Mouse (Mus musculus) hindbrain, embryonic 11.5 days (tissue): ENCODE results near the gene Aacs. TPM values are rescaled to one million over a fixed set of nuclear protein-coding genes. Genes with fewer than 3 reads are reported as not detected.
A peak's percentile ranks its signal among the peaks of the same experiment; 100 is the strongest.
"Not testable (repeated sequence)": the region's sequence is repeated elsewhere in the genome, so short reads cannot be mapped to it uniquely, and the experiment has no call there.

Source experiments
- ATAC-seq: fragments of 200-750 bp; cut with Nextera tagmentation; 2 replicates; pipeline ENCODE4 v1.8.0; 2017; ENCODE audit warnings: mild to moderate bottlenecking, moderate TSS enrichment, moderate library complexity; ENCODE audit not compliant: low FRiP score
- DNase-seq: peaks from one replicate; pipeline ENCODE4 v3.0.0-alpha.2; 2015; ENCODE audit warnings: low spot score
- H3K27ac ChIP-seq: fragments of 300-500 bp; sonication (generic); 2 replicates; pipeline ENCODE4 v1.5.1; 2014; ENCODE audit warnings: mild to moderate bottlenecking, low read depth, low read length
- H3K27me3 ChIP-seq: fragments of 300-500 bp; sonication (generic); 2 replicates; pipeline ENCODE4 v1.6.1; 2014; ENCODE audit warnings: mild to moderate bottlenecking, low read length, moderate library complexity, mixed read lengths; ENCODE audit not compliant: control insufficient read depth, insufficient read depth
- H3K36me3 ChIP-seq: fragments of 300-500 bp; sonication (generic); 2 replicates; pipeline ENCODE4 v1.6.1; 2014; ENCODE audit warnings: mild to moderate bottlenecking, low read length, moderate library complexity, mixed read lengths; ENCODE audit not compliant: control insufficient read depth, insufficient read depth
- H3K4me1 ChIP-seq: fragments of 300-500 bp; sonication (generic); replicated peaks from 2 replicates; pipeline ENCODE4 v1.6.1; 2014; ENCODE audit warnings: low read length, mixed read lengths; ENCODE audit not compliant: control insufficient read depth, insufficient read depth
- H3K4me2 ChIP-seq: fragments of 300-500 bp; sonication (generic); replicated peaks from 2 replicates; pipeline ENCODE4 v1.6.1; 2014; ENCODE audit warnings: mild to moderate bottlenecking, low read depth, low read length
- H3K4me3 ChIP-seq: fragments of 300-500 bp; sonication (generic); 2 replicates; pipeline ENCODE4 v1.5.1; 2014; ENCODE audit warnings: low read depth, low read length
- H3K9ac ChIP-seq: fragments of 300-500 bp; sonication (generic); 2 replicates; pipeline ENCODE4 v1.6.1; 2014; ENCODE audit warnings: low read depth, low read length
- H3K9me3 ChIP-seq: fragments of 300-500 bp; sonication (generic); 2 replicates; pipeline ENCODE4 v1.6.1; 2016; ENCODE audit warnings: low read length; ENCODE audit not compliant: control insufficient read depth
- WGBS: fragments of 180-500 bp; shearing (Covaris S2); extraction: QIAGEN DNeasy Blood & Tissue Kit; methylation state at CpG from one replicate; pipeline ENCODE4 v1.1.7; 2014; 5-methylcytosine and 5-hydroxymethylcytosine counted together
- polyA plus RNA-seq: library from polyadenylated mRNA; unstranded; fragments of >200 nt; fragmentation: Nextera tagmentation; extraction: Ambion mirVana; gene quantifications from 2 replicates; pipeline ENCODE4 v1.2.1, GENCODE M21; 2014

The Aacs gene
- polyA plus RNA-seq, 1 experiment from 2014 or later: 48.6 TPM

DNA sequence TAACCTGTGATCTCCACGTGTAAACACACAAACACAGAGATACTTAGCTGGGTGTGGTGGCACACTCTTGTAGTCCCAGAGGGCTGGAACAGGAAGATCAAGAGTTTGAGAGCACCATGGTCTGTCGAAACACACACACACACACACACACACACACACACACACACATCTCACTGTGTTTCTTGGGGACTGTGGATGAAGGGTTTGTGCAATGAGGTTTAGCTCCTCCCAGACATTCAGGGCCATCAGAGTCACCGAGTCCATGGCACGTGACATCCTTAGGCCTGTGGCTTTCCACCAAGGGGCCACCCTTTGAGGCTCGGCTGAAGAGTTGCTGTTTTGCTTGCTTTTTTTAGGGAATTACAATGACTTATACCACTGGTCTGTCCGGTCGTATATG lies 6.9 kb downstream of the Aacs start:
- DNase-seq: no peak
- no peak overlapping the region for H3K4me2 ChIP-seq

DNA sequence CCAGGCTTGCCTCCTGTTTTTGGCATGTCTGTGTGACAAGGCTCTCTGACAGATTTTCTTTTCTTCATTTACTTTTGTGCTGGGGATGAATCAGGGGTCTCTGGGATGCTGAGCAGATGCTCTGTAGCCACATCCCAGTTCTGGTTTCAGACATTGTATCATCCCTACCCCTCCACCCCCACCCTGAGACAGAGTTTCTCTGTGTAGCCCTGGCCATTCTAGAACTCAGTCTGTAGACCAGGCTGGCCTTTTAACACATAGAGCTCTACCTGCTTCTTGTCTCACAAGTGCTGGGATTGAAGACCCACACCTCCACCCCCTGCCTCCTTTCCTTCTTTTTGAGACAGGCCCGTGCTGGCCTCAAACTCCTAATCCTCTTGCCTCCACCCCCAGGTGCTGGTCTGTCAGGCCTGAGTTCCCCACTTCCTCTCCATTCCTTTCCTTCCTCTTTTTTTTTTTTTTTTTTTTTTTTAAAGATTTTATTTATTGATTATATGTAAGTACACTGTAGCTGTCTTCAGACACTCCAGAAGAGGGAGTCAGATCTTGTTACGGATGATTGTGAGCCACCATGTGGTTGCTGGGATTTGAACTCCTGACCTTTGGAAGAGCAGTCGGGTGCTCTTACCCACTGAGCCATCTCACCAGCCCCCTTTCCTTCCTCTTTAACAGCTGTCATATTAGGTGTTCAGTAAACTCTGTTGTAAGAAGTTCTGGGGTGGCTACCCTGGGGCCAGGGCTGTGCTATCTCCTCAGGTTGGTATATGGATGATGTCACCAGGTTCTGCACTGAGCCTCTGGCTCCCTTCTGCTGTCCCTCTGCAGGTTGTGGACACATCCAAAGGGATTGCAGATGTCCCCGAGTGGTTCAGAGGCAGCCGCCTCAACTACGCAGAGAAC lies 8.3 kb downstream of the Aacs start:
- no peak overlapping the region for H3K4me2 ChIP-seq
- H3K27me3 ChIP-seq: no peaks in the 10 kb centered on the region
- no peak overlapping the region for H3K4me3 ChIP-seq
- H3K27ac ChIP-seq: no peak overlapping the region
- no peak overlapping the region for H3K9ac ChIP-seq
- H3K4me1 ChIP-seq: peaks cover 2% of the 10 kb centered on the region; the same call in 1 of the 2 replicates
- no peak for ATAC-seq
- WGBS: 85% methylated on average over 5 of the region's 6 CpGs
- H3K9me3 ChIP-seq: no peaks in the 10 kb centered on the region
- H3K36me3 ChIP-seq: 0 out of 2 replicates have a peak, but pooled peaks cover 5% of the 10 kb centered on the region
- no peak for DNase-seq

More for the DNA sequence above, 6.9 kb downstream of the Aacs start:
- no peaks in the 10 kb centered on the region for H3K27me3 ChIP-seq
- 94% methylated on average over 7 of the region's 7 CpGs for WGBS
- no peaks in the 10 kb centered on the region for H3K9me3 ChIP-seq
- no peak overlapping the region for H3K27ac ChIP-seq
- H3K4me1 ChIP-seq: no peaks in the 10 kb centered on the region; the same call in 1 of the 2 replicates
- 0 out of 2 replicates have a peak, but pooled peaks cover 2% of the 10 kb centered on the region for H3K36me3 ChIP-seq
- H3K9ac ChIP-seq: no peak overlapping the region
- no peak for ATAC-seq
- H3K4me3 ChIP-seq: no peak overlapping the region

DNA sequence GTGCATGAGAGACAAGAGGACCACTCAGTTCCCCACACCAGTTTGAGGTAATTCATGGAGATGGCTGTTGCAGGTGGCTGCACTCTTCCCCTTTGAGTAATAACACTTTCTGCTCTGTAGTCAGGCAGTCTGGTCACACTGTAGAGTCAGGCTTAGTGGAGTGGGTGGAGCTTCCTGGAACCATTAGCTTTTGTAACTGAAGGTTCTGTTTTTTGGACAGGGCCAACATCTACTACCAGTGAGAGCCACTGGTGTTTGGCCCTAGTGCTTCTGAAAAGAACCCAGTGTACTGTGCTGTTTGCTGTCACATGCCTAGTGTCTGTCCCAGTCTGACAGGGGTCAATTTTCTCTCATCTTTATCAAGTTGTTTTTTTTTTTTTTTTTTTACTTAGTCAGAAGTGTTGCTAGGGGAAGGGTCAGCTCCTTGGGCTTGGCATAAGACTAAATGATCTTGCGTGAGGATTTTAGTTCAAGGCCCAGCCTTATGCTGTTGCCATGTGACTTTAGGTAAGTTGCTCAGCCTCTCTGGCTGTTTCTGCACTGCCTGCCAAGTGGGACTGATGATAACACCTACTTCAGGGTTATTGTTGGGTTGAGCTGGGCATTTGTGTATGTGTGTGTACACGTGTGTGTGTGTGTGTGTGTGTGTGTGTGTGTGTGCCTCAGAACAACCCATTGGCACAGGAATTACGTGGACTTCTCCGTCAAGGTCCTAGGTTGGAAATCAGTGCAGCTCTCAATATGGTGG lies 9.6 kb downstream of the Aacs start:
- Histone ChIP-seq H3K4me2 (no peak overlapping the region), H3K9ac (no peak overlapping the region), H3K9me3 (no peaks in the 10 kb centered on the region), H3K27me3 (no peaks in the 10 kb centered on the region), H3K36me3 (0 out of 2 replicates have a peak, but pooled peaks cover 8% of the 10 kb centered on the region), H3K27ac (no peak overlapping the region), H3K4me1 (peaks cover 2% of the 10 kb centered on the region; the same call in 1 of the 2 replicates), H3K4me3 (no peak overlapping the region)
- WGBS: 94% methylated on average over 4 of the region's 4 CpGs
- DNase-seq: no peak
- ATAC-seq: no peak

DNA sequence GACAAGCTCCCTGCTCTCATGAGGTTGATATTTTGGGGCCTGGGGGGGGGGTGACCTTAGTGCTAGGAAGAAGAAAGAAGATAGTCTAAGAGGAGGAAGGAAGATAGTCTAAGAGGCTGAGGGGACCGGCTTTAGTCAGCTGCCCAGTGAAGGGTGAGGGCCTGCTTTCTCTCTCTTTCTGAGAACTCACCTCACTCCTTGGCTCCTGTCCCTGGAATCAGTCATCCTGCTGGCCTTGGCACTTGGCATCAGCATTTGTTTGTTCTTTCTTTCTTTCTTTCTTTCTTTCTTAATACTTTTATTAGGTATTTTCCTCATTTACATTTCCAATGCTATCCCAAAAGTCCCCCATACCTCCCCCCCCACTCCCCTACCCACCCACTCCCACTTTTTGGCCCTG lies 10.5 kb downstream of the Aacs start:
- no peak overlapping the region for H3K9ac ChIP-seq
- no peak overlapping the region for H3K4me2 ChIP-seq
- 0 out of 2 replicates have a peak, but pooled peaks cover 8% of the 10 kb centered on the region for H3K36me3 ChIP-seq
- peaks cover 2% of the 10 kb centered on the region; the same call in 1 of the 2 replicates for H3K4me1 ChIP-seq
- H3K9me3 ChIP-seq: no peaks in the 10 kb centered on the region
- 75% methylated on average over 1 of the region's 1 CpGs for WGBS
- H3K27ac ChIP-seq: no peak overlapping the region
- DNase-seq: no peak
- no peak for ATAC-seq
- no peaks in the 10 kb centered on the region for H3K27me3 ChIP-seq
- no peak overlapping the region for H3K4me3 ChIP-seq

DNA sequence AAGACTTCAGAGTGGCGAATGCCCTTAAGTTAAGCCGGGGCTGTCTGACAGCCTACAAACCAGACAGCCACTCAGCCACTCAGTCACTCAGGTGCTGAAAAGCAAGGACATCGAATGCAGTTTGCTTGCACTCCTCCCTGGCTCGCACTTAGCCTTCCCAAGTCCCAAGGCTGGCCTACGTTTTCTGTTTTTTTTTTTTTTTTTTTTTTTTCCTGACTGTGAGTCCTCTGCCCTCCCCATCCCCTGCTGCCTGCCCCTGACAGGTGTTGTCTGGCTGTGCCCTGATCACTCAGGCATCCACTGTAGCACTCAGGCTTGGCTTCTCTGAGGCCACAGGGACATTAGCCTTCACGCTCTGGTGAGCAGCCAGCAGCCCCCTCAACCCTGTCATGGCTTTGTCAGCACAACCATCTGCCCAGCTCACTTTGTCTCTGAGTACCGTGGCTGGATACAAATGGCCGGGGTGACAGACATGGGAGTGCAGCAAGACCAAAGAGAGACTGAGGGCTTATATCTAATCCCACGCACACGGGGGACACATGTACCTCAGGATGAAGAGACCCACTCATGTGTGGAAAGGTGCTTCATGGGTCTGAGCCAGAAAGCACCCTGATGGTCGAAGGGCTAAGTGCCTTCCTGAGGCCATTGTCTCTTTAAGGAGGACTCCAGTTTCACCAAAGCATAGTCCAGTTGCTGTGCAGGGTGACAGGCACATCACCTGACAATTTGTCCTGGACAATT lies 11.9 kb downstream of the Aacs start:
- H3K27ac ChIP-seq: peak overlapping the region; percentile 82
- no peaks in the 10 kb centered on the region for H3K27me3 ChIP-seq
- H3K4me2 ChIP-seq: no peak overlapping the region
- WGBS: 59% methylated on average over 11 of the region's 11 CpGs
- peak; percentile 62 for DNase-seq
- H3K4me3 ChIP-seq: no peak overlapping the region
- no peaks in the 10 kb centered on the region for H3K9me3 ChIP-seq
- H3K9ac ChIP-seq: 0 out of 2 replicates have a peak overlapping the region, but pooled peaks have one; percentile 8
- peak; percentile 88 for ATAC-seq
- H3K4me1 ChIP-seq: peaks cover 2% of the 10 kb centered on the region; the same call in 1 of the 2 replicates
- H3K36me3 ChIP-seq: 0 out of 2 replicates have a peak, but pooled peaks cover 10% of the 10 kb centered on the region

DNA sequence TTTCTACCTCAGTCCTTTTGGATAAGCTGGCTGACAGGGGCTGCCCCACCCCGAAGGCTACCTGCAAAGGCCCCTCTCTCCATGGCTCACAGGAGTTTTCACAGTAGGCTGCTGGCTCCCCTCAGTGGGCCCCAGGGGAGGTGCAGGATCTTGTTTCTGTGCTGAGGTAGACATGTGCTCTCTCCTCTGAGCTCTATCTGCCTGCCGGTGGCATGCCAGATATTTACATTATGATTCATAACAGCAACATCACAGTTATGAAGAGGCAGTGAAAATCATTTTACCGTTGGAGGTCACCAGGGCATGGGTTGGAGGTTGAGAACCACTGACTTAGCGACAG lies 12.5 kb downstream of the Aacs start:
- H3K36me3 ChIP-seq: 0 out of 2 replicates have a peak, but pooled peaks cover 10% of the 10 kb centered on the region
- WGBS: 67% methylated on average over 4 of the region's 4 CpGs

DNA sequence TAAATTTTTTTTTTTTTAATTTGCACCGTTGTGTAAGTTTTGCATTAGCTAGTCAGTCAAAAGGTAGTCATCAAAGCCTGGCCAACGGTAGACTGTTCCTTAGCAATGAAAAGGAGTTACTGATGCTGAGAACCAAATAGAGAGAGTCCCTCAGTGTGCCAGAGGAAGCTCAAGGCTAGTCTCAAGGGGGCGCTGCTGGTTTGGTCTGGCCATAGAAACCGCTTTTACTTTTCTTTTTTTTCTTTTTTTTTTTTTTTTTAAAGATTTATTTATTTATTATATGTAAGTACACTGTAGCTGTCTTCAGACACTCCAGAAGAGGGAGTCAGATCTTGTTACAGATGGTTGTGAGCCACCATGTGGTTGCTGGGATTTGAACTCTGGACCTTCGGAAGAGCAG lies 13.3 kb downstream of the Aacs start:
- H3K4me2 ChIP-seq, H3K9me3 ChIP-seq, ATAC-seq, H3K4me1 ChIP-seq, H3K27ac ChIP-seq, DNase-seq, H3K27me3 ChIP-seq, H3K4me3 ChIP-seq, H3K9ac ChIP-seq: not testable (repeated sequence)
- 0 out of 2 replicates have a peak, but pooled peaks cover 10% of the 10 kb centered on the region for H3K36me3 ChIP-seq
- 90% methylated on average over 5 of the region's 5 CpGs for WGBS

More for the DNA sequence above, 12.5 kb downstream of the Aacs start:
- Histone ChIP-seq H3K9ac (no peak overlapping the region), H3K27ac (peak overlapping the region; percentile 82), H3K4me2 (no peak overlapping the region), H3K4me3 (no peak overlapping the region), H3K9me3 (no peaks in the 10 kb centered on the region), H3K27me3 (no peaks in the 10 kb centered on the region), H3K4me1 (peaks cover 2% of the 10 kb centered on the region; the same call in 1 of the 2 replicates)
- peak; percentile 36 for DNase-seq
- peak; percentile 65 for ATAC-seq

DNA sequence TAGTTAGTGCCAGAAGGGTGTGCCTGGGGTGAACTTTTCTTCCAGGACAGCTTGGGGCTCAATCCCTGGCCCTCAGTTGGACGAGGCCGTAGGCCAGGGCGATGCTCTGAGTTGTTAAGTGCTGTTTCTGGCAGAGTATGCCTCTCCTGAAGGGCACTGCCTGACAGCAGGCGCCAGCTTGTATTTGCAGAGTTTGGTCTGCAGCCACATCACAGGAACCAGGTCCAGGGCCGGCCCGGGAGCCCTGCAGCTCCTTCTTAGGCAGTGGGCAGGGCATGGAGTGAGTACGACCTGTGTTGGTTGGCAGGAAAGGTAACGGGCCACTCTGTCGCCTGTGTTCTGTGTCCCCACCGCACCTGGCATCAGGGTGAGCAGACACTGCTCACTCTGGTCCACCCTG lies 15.5 kb downstream of the Aacs start:
- peak overlapping the region; percentile 30; the same call in 1 of the 2 replicates for H3K27ac ChIP-seq

More for the DNA sequence above, 15.5 kb downstream of the Aacs start:
- Histone ChIP-seq H3K9ac (no peak overlapping the region), H3K27me3 (no peaks in the 10 kb centered on the region), H3K9me3 (no peaks in the 10 kb centered on the region), H3K4me3 (no peak overlapping the region), H3K4me2 (no peak overlapping the region), H3K36me3 (0 out of 2 replicates have a peak, but pooled peaks cover 8% of the 10 kb centered on the region), H3K4me1 (peaks cover 2% of the 10 kb centered on the region; the same call in 1 of the 2 replicates)
- ATAC-seq (no peak), DNase-seq (no peak)
- 93% methylated on average over 10 of the region's 10 CpGs for WGBS
